Mouse (Mus musculus): ENCODE data around the gene Rbl1. TPM values are rescaled to one million over a fixed set of nuclear protein-coding genes. Genes with fewer than 3 reads are reported as not detected.

Gene Rbl1
- total and polyA plus RNA-seq, 3 experiments, result 14.9 to 27.4 (median 21.9) TPM

GRCm38 (mm10) chr2:157203459-157204365 is 622 bp downstream of the Rbl1 start:
- in situ Hi-C loops (cut with MboI; ENCODE audit: low pct_ligation_motif_present, low pct_unique_long_range_greater_than_20kb, low sequenced_read_pairs) (loop anchor here (10.0 kb wide), 2 partner anchors 131 to 371 kb away; partner anchors contain the start of gene Blcap), dilution Hi-C loops (cut with MboI; ENCODE audit: extremely low pct_ligation_motif_present, extremely low pct_unique_long_range_greater_than_20kb, low sequenced_read_pairs) (no loop called here)
- peaks cover 7 to 14% of the 10 kb centered on the region in 2 experiments for H3K36me3 ChIP-seq (replicated peaks in 1 of 2; ENCODE audit: control insufficient read depth in 1 of 2, insufficient read depth in 1 of 2, low read length in 1 of 2)
- peak overlapping the region; percentile 29; the same call in 1 of the 2 replicates for H3K4me2 ChIP-seq (ENCODE audit: insufficient read depth, low read depth, poor library complexity, severe bottlenecking)
- H3K9me3 ChIP-seq (replicated peaks; ENCODE audit: low read length), result peaks cover 9% of the 10 kb centered on the region
- H3K9ac ChIP-seq (ENCODE audit: insufficient read depth, low read depth), result peak overlapping the region; percentile 92
- H3K27me3 ChIP-seq (replicated peaks), result no peaks in the 10 kb centered on the region
- peak overlapping the region; percentile 64 to 86 (median 82) for H3K4me3 ChIP-seq (replicated peaks in 1 of 3; ENCODE audit: low read depth in 2 of 3, low read length in 2 of 3, poor library complexity in 1 of 3)
- TF ChIP-seq TBP (conservative IDR thresholded peaks at IDR 0.05; ENCODE audit: low read depth, low read length) (no peak), ZKSCAN1 (IDR thresholded peaks at IDR 0.05; ENCODE audit: borderline replicate concordance, low read depth, low read length) (no peak), JUND (conservative IDR thresholded peaks at IDR 0.05; ENCODE audit: low read depth, low read length) (no peak), IRF4 (IDR thresholded peaks at IDR 0.05; ENCODE audit: low read depth, low read length) (no peak), SMC3 (IDR thresholded peaks at IDR 0.05; ENCODE audit: low read depth, low read length) (peak; percentile 39), TCF12 (IDR thresholded peaks at IDR 0.05; ENCODE audit: low read depth, low read length) (no peak), MAX (IDR thresholded peaks at IDR 0.05; ENCODE audit: low read length) (no peak; the same call in 1 of the 2 replicates), CHD1 (IDR thresholded peaks at IDR 0.05; ENCODE audit: low read depth, low read length) (peak; percentile 73; the same call in 1 of the 2 replicates), MAFK (IDR thresholded peaks at IDR 0.05; ENCODE audit: insufficient replicate concordance, low read length) (no peak), ZC3H11A (IDR thresholded peaks at IDR 0.05; ENCODE audit: low read depth, low read length) (no peak), NRF1 (IDR thresholded peaks at IDR 0.05; ENCODE audit: low read depth, low read length) (0 out of 2 replicates have a peak, but pooled peaks have one; percentile 9), E2F4 (IDR thresholded peaks at IDR 0.05; ENCODE audit: insufficient replicate concordance, low read depth, low read length) (0 out of 2 replicates have a peak, but pooled peaks have one; percentile 83), SIN3A (IDR thresholded peaks at IDR 0.05; ENCODE audit: low read length) (peak; percentile 51), MXI1 (IDR thresholded peaks at IDR 0.05; ENCODE audit: low read depth, low read length) (peak; percentile 64), CTCF (conservative IDR thresholded peaks at IDR 0.05 in 1 of 2, IDR thresholded peaks at IDR 0.05 in 1 of 2; ENCODE audit: low read depth in 2 of 2, low read length in 2 of 2) (peak in 1 of 2 experiments; percentile 58; a peak in 2 of 4 replicates), RAD21 (IDR thresholded peaks at IDR 0.05; ENCODE audit: low read depth, low read length) (peak; percentile 53), MEF2A (IDR thresholded peaks at IDR 0.05; ENCODE audit: borderline replicate concordance, low read depth, low read length) (no peak), MYC (IDR thresholded peaks at IDR 0.05; ENCODE audit: low read depth, low read length) (0 out of 2 replicates have a peak, but pooled peaks have one; percentile 26)
- peak; percentile 67 for DNase-seq (ENCODE audit: extremely low read depth)
- peaks cover 0 to 15% of the 10 kb centered on the region in 2 experiments; a peak in 2 of 4 replicates for H3K4me1 ChIP-seq (ENCODE audit: control insufficient read depth in 1 of 2, insufficient read depth in 2 of 2)
- peaks cover 14% of the 10 kb centered on the region for H3K79me2 ChIP-seq (replicated peaks; ENCODE audit: control insufficient read depth, extremely low read depth, insufficient read depth, poor library complexity, severe bottlenecking)
- peak overlapping the region; percentile 65 for H3K27ac ChIP-seq (ENCODE audit: insufficient read depth, low read depth)

All from CH12.LX (cell line).